Mouse (Mus musculus): ENCODE results near the gene Vegfa. TPM values are rescaled to one million over a fixed set of nuclear protein-coding genes. Genes with fewer than 3 reads are reported as not detected.
A peak's percentile ranks its signal among the peaks of the same experiment; 100 is the strongest.

The Vegfa gene
- polyA plus RNA-seq, 1 experiment from 2014 or later, result 5.0 TPM

GRCm38 (mm10) chr17:46074398-46075115 lies 42.4 kb upstream of the Vegfa start:
- Histone ChIP-seq H3K27me3 (ENCODE audit: control insufficient read depth, insufficient read depth, low read length) (no peaks in the 10 kb centered on the region), H3K4me2 (ENCODE audit: low read depth, low read length) (no peak overlapping the region), H3K4me1 (ENCODE audit: control insufficient read depth, insufficient read depth, low read length) (0 out of 2 replicates have a peak, but pooled peaks cover 2% of the 10 kb centered on the region), H3K4me3 (ENCODE audit: low read depth, low read length) (no peak overlapping the region), H3K27ac (ENCODE audit: low read depth, low read length) (no peak overlapping the region), H3K9me3 (ENCODE audit: control insufficient read depth, low read length) (no peaks in the 10 kb centered on the region), H3K9ac (replicated peaks; ENCODE audit: low read depth, low read length) (no peak overlapping the region), H3K36me3 (ENCODE audit: control insufficient read depth, insufficient read depth, low read length) (no peaks in the 10 kb centered on the region)
- 69% methylated on average over 7 of the region's 7 CpGs for WGBS
- no peak for ATAC-seq (ENCODE audit: low read depth)

- peak; percentile 21; the same call in 1 of the 2 replicates for ATAC-seq (ENCODE audit: low read depth)
Measured at GRCm38 (mm10) chr17:46073730-46074301, 41.6 kb upstream of the Vegfa start.

GRCm38 (mm10) chr17:46071531-46071930 lies 39.4 kb upstream of the Vegfa start:
- Histone ChIP-seq H3K27me3 (ENCODE audit: control insufficient read depth, insufficient read depth, low read length) (no peaks in the 10 kb centered on the region), H3K27ac (ENCODE audit: low read depth, low read length) (no peak overlapping the region), H3K9me3 (ENCODE audit: control insufficient read depth, low read length) (no peaks in the 10 kb centered on the region), H3K4me1 (ENCODE audit: control insufficient read depth, insufficient read depth, low read length) (0 out of 2 replicates have a peak, but pooled peaks cover 2% of the 10 kb centered on the region), H3K9ac (replicated peaks; ENCODE audit: low read depth, low read length) (no peak overlapping the region), H3K36me3 (ENCODE audit: control insufficient read depth, insufficient read depth, low read length) (no peaks in the 10 kb centered on the region), H3K4me2 (ENCODE audit: low read depth, low read length) (no peak overlapping the region), H3K4me3 (ENCODE audit: low read depth, low read length) (no peak overlapping the region)
- ATAC-seq (ENCODE audit: low read depth), result no peak
- WGBS, result 83% methylated on average over 3 of the region's 3 CpGs

More at GRCm38 (mm10) chr17:46073730-46074301, 41.6 kb upstream of the Vegfa start:
- no peaks in the 10 kb centered on the region for H3K9me3 ChIP-seq (ENCODE audit: control insufficient read depth, low read length)
- H3K4me2 ChIP-seq (ENCODE audit: low read depth, low read length), result no peak overlapping the region
- no peak overlapping the region for H3K4me3 ChIP-seq (ENCODE audit: low read depth, low read length)
- H3K4me1 ChIP-seq (ENCODE audit: control insufficient read depth, insufficient read depth, low read length), result 0 out of 2 replicates have a peak, but pooled peaks cover 2% of the 10 kb centered on the region
- H3K27ac ChIP-seq (ENCODE audit: low read depth, low read length), result no peak overlapping the region
- no peaks in the 10 kb centered on the region for H3K36me3 ChIP-seq (ENCODE audit: control insufficient read depth, insufficient read depth, low read length)
- WGBS, result 60% methylated on average over 23 of the region's 23 CpGs
- H3K9ac ChIP-seq (replicated peaks; ENCODE audit: low read depth, low read length), result no peak overlapping the region
- no peaks in the 10 kb centered on the region for H3K27me3 ChIP-seq (ENCODE audit: control insufficient read depth, insufficient read depth, low read length)

- H3K4me2 ChIP-seq (ENCODE audit: low read depth, low read length), result no peak overlapping the region
- H3K27ac ChIP-seq (ENCODE audit: low read depth, low read length), result no peak overlapping the region
- 0 out of 2 replicates have a peak, but pooled peaks cover 2% of the 10 kb centered on the region for H3K4me1 ChIP-seq (ENCODE audit: control insufficient read depth, insufficient read depth, low read length)
- no peak overlapping the region for H3K4me3 ChIP-seq (ENCODE audit: low read depth, low read length)
- no peak overlapping the region for H3K9ac ChIP-seq (replicated peaks; ENCODE audit: low read depth, low read length)
- H3K36me3 ChIP-seq (ENCODE audit: control insufficient read depth, insufficient read depth, low read length), result no peaks in the 10 kb centered on the region
- H3K27me3 ChIP-seq (ENCODE audit: control insufficient read depth, insufficient read depth, low read length), result no peaks in the 10 kb centered on the region
- H3K9me3 ChIP-seq (ENCODE audit: control insufficient read depth, low read length), result no peaks in the 10 kb centered on the region
- ATAC-seq (ENCODE audit: low read depth), result no peak
- WGBS, result 67% methylated on average over 9 of the region's 9 CpGs
Measured at GRCm38 (mm10) chr17:46070046-46070445, 37.9 kb upstream of the Vegfa start.

- Histone ChIP-seq H3K36me3 (ENCODE audit: control insufficient read depth, insufficient read depth, low read length) (no peaks in the 10 kb centered on the region), H3K4me2 (ENCODE audit: low read depth, low read length) (no peak overlapping the region), H3K4me1 (ENCODE audit: control insufficient read depth, insufficient read depth, low read length) (peaks cover 6% of the 10 kb centered on the region; the same call in 1 of the 2 replicates), H3K9me3 (ENCODE audit: control insufficient read depth, low read length) (no peaks in the 10 kb centered on the region), H3K27me3 (ENCODE audit: control insufficient read depth, insufficient read depth, low read length) (no peaks in the 10 kb centered on the region), H3K27ac (ENCODE audit: low read depth, low read length) (no peak overlapping the region), H3K4me3 (ENCODE audit: low read depth, low read length) (no peak overlapping the region), H3K9ac (replicated peaks; ENCODE audit: low read depth, low read length) (no peak overlapping the region)
- no peak for ATAC-seq (ENCODE audit: low read depth)
- 56% methylated on average over 6 of the region's 6 CpGs for WGBS
Measured at GRCm38 (mm10) chr17:46063974-46064312, 31.8 kb upstream of the Vegfa start.

GRCm38 (mm10) chr17:46063283-46063973 lies 31.3 kb upstream of the Vegfa start:
- Histone ChIP-seq H3K36me3 (ENCODE audit: control insufficient read depth, insufficient read depth, low read length) (no peaks in the 10 kb centered on the region), H3K4me3 (ENCODE audit: low read depth, low read length) (no peak overlapping the region), H3K9ac (replicated peaks; ENCODE audit: low read depth, low read length) (no peak overlapping the region), H3K4me1 (ENCODE audit: control insufficient read depth, insufficient read depth, low read length) (peaks cover 6% of the 10 kb centered on the region; the same call in 1 of the 2 replicates), H3K9me3 (ENCODE audit: control insufficient read depth, low read length) (no peaks in the 10 kb centered on the region), H3K27ac (ENCODE audit: low read depth, low read length) (no peak overlapping the region), H3K27me3 (ENCODE audit: control insufficient read depth, insufficient read depth, low read length) (no peaks in the 10 kb centered on the region), H3K4me2 (ENCODE audit: low read depth, low read length) (no peak overlapping the region)
- WGBS, result 29% methylated on average over 10 of the region's 10 CpGs
- peak; percentile 46; the same call in 1 of the 2 replicates for ATAC-seq (ENCODE audit: low read depth)

- Histone ChIP-seq H3K4me1 (ENCODE audit: control insufficient read depth, insufficient read depth, low read length) (peaks cover 6% of the 10 kb centered on the region; the same call in 1 of the 2 replicates), H3K4me2 (ENCODE audit: low read depth, low read length) (no peak overlapping the region), H3K27me3 (ENCODE audit: control insufficient read depth, insufficient read depth, low read length) (no peaks in the 10 kb centered on the region), H3K4me3 (ENCODE audit: low read depth, low read length) (no peak overlapping the region), H3K9me3 (ENCODE audit: control insufficient read depth, low read length) (no peaks in the 10 kb centered on the region), H3K9ac (replicated peaks; ENCODE audit: low read depth, low read length) (no peak overlapping the region), H3K36me3 (ENCODE audit: control insufficient read depth, insufficient read depth, low read length) (no peaks in the 10 kb centered on the region), H3K27ac (ENCODE audit: low read depth, low read length) (no peak overlapping the region)
- no peak for ATAC-seq (ENCODE audit: low read depth)
- 69% methylated on average over 3 of the region's 3 CpGs for WGBS
Measured at GRCm38 (mm10) chr17:46060253-46060652, 28.1 kb upstream of the Vegfa start.

GRCm38 (mm10) chr17:46059226-46059825 lies 27.2 kb upstream of the Vegfa start:
- Histone ChIP-seq H3K9ac (replicated peaks; ENCODE audit: low read depth, low read length) (no peak overlapping the region), H3K4me3 (ENCODE audit: low read depth, low read length) (no peak overlapping the region), H3K4me2 (ENCODE audit: low read depth, low read length) (no peak overlapping the region), H3K9me3 (ENCODE audit: control insufficient read depth, low read length) (no peaks in the 10 kb centered on the region), H3K27ac (ENCODE audit: low read depth, low read length) (no peak overlapping the region), H3K36me3 (ENCODE audit: control insufficient read depth, insufficient read depth, low read length) (no peaks in the 10 kb centered on the region), H3K4me1 (ENCODE audit: control insufficient read depth, insufficient read depth, low read length) (peaks cover 6% of the 10 kb centered on the region; the same call in 1 of the 2 replicates), H3K27me3 (ENCODE audit: control insufficient read depth, insufficient read depth, low read length) (no peaks in the 10 kb centered on the region)
- no peak for ATAC-seq (ENCODE audit: low read depth)
- WGBS, result 81% methylated on average over 15 of the region's 15 CpGs
